Mouse (Mus musculus) cerebellum, adult 8-10 months (tissue): ENCODE data around the gene Paqr4.

Source experiments
- DNase-seq: peaks from one replicate; pipeline ENCODE4 v3.0.0; 2022

Gene Paqr4

DNA sequence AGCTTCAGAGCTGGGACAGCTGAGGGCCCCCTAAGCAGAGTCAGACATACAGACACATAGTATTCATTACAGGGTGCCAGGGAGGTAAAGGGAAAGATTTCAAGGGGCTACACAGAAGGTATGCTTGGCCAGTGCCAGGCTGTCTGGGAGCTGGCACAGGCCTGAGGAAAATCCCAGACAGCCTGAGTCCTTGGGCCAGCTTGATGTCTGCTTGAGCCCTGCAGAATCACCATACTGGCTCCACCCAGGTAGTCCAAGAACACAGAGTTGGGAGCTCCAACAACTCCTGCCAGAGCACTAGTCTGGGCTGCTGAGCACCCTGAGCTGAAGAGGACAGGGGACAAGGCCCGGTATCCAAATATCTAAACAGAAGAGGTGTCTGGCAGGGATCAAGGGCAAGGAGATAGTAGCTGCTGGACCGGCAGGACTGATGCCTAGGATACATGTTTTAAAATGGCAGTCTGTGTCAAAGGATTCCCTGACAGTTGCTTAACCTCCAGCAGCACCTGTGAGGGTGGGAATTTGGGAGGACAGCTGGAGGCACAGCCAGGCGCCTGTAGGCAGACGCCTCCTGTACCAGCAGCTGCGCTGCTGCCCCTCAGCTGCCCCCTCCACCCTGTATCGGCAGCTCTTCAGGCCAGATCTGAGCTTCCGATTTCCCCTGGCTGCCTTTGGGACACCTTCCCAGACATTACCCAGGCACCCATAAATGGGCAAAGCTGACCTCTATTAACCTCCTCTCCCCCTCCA, 18.1 kb downstream of the Paqr4 start, which contains the start of gene 1520401A03Rik:
TSS of gene 1520401A03Rik (minus strand) at position 408 of the 750 bp plus-strand sequence.
- no peak for DNase-seq

DNA sequence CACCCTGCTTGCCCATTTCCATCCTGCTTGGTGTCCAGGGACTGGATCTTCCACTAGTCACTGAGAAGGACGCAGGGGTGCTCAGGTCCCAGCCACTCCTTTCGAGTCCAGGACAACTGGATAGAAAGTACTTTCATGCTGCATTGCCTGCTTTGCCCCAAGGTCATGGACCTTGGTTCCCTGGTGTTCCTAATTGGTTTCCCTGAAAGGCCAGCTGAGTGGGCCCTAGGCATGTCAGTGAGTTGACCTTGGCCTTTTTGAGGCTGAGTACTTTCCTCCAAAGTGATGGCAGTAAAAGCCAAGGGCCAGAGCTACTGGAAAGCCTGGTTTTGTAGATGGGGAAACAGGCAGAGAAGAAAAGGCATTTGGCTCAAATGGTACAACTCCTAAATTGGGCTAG, 18.8 kb downstream of the Paqr4 start:
- DNase-seq, result no peak

DNA sequence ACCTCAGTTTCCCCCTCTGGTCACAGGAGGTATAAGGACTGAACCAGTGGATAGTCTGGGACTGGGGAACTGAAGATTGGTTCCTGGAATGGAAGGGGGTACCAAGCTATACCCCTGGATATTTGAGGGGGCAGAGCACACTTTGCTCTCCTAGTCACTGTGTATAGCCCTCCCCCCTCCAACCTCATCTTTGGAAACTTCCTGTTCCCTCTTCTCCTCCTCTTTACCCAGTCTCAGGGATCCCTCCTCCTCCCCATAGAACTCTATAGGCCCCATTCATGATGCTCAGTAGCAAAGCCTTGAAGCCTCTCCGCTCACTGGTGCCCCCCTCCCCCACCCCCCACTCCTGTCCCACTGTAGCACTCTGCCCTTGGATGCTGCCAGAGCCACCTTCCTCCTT, 21.2 kb downstream of the Paqr4 start:
- DNase-seq, result no peak

DNA sequence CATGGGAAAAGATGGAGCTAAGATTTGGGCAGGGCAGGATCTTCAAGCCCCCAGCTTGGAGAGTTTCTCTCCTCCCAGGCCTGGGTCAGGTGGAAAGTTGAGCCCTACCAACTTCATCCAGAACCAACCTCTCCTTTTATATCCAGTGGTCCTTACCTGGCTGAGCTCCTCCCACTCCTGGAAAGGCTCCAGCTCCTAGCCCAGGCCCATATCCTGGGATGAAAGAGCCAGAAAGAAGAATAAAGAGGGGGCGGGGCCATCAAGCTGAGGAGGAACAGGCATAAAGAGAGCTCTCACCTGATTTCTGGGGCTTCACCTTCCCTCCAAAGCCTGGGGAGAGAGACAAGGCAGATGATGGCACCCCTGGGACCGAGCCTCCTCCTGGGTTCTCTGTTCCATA, 23.7 kb downstream of the Paqr4 start:
- DNase-seq, result no peak

DNA sequence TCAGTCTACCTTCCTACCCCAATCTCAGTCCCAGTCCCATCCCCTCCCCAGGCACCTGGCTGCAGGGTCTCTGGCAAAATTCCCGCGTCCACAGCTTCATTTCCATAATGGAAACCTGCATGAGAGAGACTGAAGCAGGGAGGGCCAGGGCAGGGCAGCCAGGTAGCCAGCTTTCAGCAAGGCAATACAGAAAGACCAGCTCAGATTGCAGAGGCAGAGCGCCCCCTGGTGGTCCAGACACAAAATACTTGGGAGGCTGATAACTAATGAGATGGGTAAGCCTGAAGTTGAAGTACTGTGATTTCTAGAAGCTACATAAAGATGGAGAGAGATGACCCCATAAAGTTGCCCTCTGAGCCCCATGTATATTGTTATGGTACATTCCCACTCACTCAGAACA, 34.5 kb downstream of the Paqr4 start:
- peak; percentile 80 for DNase-seq

DNA sequence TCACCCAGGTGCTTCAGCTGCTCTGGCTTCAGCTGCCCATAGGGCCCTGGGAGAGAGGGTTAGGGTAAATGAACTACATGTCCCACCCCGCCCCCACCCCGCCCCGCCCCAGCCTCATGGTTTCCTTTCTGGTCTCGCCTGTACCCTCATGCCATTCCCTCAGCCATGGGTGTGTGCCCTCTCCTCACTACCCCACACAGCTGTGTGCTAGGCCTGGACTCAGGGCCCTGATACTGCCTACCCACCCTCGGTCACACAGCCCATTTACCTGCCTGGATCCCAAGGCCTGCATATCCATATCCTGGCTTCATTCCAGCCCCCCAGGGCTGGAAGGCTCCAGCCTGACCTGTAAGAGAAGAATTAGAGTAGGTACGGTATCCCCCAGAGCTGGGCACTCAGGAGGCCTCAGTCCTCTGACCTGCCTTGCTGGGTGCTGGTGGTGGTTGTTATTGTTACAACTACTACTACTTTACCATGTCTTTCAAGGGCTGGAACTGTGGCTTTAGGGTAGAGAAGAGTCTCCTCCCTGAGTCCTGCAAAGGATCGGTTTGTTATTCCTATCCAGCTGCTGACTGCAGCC, 35.1 kb downstream of the Paqr4 start:
- DNase-seq, result no peak

DNA sequence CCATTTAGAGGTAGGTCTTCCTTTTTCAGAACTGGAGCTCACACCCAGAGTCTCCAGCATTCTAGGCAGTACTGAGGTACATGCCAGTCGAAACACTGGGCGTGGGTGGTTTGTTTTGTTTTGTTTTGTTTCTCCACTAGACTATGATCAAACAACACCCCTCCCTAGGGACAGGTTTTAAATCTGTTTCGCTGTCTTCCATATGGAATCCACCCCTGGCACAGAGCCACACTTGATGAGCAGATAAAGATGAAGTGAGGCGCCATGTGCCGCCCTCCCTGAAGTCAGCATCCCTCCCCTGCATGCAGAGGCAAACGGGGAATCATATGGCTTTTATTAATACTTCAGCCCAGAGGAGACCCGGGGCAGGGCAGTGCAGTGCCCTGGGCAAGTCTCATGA, 35.9 kb downstream of the Paqr4 start:
- DNase-seq, result no peak

DNA sequence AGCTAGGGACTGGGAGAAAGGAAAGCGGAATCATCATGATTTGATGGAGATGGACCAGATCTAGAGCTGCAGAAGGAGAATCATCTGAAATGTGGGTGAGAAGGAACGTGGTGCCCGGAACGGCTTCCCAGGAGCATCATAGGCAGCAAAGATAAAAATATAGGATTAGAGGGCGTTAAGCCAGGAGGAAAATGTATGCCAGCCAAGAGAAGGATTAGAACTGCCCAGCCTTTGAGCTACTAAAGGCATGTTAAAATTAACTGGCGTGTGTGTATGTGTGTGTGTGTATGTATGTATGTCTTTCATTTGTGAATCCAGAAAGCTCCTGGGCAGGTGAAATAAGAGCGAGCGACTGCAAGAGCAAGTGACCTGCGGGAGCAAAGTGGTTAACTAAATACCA, 37.4 kb downstream of the Paqr4 start:
- DNase-seq, result no peak

DNA sequence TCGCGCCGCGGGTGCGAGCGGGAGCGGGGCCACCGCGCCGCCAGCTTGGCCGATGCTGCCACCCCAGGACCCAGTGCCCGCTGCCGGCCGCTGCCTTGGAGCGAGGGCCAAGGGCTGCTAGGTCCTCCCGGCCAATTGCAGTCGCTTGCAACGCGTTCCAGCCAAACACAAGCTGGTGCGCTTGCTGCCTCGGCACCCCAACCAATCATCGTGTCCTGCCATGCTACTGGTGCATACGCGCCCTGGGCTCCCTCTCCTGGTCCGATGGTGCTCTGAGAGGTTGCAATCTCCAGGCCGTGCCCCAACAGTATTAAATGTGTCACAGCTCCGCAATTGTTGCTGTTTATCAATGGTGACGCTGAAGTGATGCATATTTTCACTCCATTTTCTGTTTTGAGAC, 40.6 kb downstream of the Paqr4 start:
- DNase-seq, result peak; percentile 92

DNA sequence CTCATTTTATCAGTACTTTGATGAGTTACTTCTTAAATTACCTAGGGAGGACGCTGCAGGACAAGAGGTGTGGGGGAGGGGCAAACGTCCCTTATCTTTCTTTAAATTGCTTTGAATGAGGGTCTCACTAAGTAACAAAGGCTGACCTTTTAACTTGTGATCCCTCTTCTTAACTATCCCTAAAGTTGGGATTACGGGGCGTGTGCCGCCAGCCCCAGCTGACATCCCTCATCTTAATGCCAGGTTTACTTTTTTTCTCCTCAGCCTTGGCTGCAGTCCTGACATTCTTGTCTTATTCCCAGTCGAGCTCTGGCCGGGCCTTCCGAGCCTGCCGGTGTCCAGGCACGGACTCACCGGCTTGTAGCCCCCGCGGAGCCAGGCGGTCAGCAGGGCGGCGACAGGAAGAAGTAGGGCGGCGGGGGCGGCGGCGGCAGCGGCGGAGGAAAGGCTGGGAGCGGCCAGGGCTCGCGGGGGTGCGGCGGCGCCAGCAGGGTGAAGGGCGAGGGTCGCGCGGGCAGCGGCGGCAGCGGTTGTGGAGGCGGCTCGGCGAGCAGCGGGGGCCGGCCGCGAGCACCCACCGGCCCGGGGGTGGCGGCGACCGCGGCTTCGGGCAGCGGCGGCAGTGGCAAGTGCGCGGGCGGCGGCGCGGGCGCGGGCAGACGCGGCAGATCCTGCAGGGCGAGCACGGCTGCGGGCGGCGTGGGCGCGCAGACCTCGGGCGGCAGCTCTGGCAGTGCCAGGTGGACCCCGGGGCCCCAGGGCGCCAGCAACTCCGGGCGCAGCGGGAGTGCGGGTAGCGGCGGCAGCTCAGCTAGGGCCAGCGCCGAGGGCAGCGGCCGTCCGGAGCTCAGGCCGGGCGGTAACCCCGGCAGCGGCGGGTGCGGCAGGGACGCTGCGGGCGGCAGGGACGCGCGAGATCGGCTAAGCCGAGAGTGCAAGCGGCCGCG, 41.3 kb downstream of the Paqr4 start:
- peak; percentile 54 for DNase-seq

DNA sequence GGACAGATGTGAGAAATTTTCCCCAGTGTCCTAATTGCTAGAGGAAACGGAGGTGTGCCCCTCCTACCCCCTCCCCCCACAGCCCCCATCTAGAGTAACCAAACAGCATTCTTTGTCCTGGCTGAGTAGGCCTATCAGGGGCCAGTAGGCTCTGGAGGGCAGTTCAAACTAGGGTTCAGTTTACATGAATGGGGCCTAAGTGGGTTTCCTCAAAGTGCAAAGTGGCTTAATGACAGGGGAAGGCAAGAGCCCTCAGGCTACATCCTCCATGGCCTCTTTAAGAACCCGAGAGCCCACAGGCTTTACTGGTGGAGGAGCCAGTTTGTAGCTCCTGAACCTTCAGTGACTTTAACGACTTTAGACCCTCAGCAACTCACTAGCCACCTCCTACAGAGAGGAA, 44.9 kb downstream of the Paqr4 start:
- DNase-seq, result no peak

DNA sequence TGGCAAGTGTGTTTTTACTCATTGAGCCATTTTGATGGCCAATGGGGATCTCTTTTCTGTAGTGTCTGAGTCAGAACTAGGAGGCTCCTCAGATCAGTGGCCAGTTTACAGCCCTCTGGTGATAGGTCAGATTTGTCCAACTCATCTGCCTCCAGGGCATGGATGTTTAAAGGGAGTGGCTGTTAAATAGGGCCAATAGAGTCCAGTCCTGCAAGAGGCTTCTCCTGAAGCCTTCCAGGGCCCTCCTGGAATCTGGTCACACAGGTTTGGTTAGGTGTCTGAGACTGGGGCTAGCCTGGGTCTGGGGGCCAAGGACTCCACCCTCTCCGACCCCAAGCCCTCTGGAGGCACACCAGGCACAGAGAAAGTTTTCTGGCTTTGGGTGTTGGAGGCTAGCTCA, 46.2 kb downstream of the Paqr4 start:
- no peak for DNase-seq
